Mouse (Mus musculus): ENCODE measurements around the gene Lims1.

- TF ChIP-seq USF1 (IDR thresholded peaks at IDR 0.05; ENCODE audit: low read depth) (no peak), POLR2A (IDR thresholded peaks at IDR 0.05; ENCODE audit: insufficient read length, low read depth) (no peak), MAX (IDR thresholded peaks at IDR 0.05; ENCODE audit: low read depth) (no peak), E2F4 (IDR thresholded peaks at IDR 0.05; ENCODE audit: insufficient read depth) (no peak), MYOD1 (IDR thresholded peaks at IDR 0.05; ENCODE audit: control insufficient read depth in 1 of 3, insufficient read length in 2 of 3, low read depth in 2 of 3) (no peak), TCF12 (IDR thresholded peaks at IDR 0.05; ENCODE audit: insufficient read depth, poor library complexity, severe bottlenecking) (no peak), CEBPB (IDR thresholded peaks at IDR 0.05; ENCODE audit: insufficient read depth, poor library complexity, severe bottlenecking) (no peak)
Measured at GRCm38 (mm10) chr10:58336156-58336555, 12.9 kb downstream of the Lims1 start.
